Mouse (Mus musculus): ENCODE measurements at regions not wholly inside any gene's neighbourhood (a gene's known extent, or its start where the extent isn't known, plus 50 kb on each side); places are given as distances from the start of the nearest gene placed in this dataset.

GRCm38 (mm10) chr10:117530007-117530858 lies 99.1 kb upstream of the Cpm start:
- 74% methylated on average over 15 of the region's 15 CpGs for WGBS
- ATAC-seq (no peak), DNase-seq (ENCODE audit: low spot score) (no peak)
- H3K4me1 ChIP-seq (ENCODE audit: control insufficient read depth, insufficient read depth, low read length), result no peaks in the 10 kb centered on the region
- no peak overlapping the region for H3K4me3 ChIP-seq (ENCODE audit: low read depth, low read length)
- H3K4me2 ChIP-seq (ENCODE audit: low read length), result no peak overlapping the region
- no peaks in the 10 kb centered on the region for H3K9me3 ChIP-seq (replicated peaks; ENCODE audit: control insufficient read depth, low read length)
- no peaks in the 10 kb centered on the region for H3K36me3 ChIP-seq (ENCODE audit: control insufficient read depth, insufficient read depth, low read length)
- H3K27me3 ChIP-seq (replicated peaks; ENCODE audit: control insufficient read depth, insufficient read depth, low read length), result no peaks in the 10 kb centered on the region
- H3K9ac ChIP-seq (ENCODE audit: low read length), result no peak overlapping the region
- no peak overlapping the region for H3K27ac ChIP-seq (ENCODE audit: low read depth, low read length)

DNA sequence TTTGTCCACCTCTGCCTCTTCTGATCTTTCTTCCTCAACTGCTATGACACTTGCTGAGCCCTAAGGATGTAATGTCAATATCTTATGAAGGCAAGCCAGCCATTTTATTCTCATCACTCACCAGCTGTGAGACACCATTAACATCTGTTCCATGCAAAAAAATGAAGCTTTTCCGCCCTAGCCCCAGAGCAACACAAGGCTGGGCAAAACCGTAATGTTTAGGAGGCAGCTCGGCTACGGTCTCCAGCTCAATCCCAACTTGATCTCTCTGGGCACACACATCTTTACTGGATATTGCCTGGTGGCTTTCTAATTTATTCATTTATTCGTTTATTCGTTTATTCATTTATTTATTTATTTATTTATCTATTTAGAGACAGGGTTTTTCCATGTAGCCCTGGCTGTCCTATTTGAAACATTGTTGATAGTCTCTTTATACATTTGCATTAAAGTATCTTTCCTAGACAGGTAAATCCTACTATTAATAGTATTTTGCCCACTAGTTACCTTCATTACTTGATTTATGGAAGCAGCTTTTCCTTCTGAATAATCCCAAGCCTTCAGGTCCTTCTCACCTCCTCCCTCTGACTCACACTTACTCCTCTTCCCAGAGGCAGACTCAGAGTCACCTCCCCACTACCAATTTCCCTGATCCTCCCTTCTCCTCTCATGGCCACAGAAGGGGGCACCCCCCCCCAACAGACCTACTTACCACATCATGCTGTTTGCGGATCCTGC lies 99.9 kb upstream of the Cpm start:
- Histone ChIP-seq H3K27me3 (replicated peaks; ENCODE audit: control insufficient read depth, insufficient read depth, low read length) (no peaks in the 10 kb centered on the region), H3K4me2 (ENCODE audit: low read length) (no peak overlapping the region), H3K9me3 (replicated peaks; ENCODE audit: control insufficient read depth, low read length) (no peaks in the 10 kb centered on the region), H3K36me3 (ENCODE audit: control insufficient read depth, insufficient read depth, low read length) (no peaks in the 10 kb centered on the region), H3K4me1 (ENCODE audit: control insufficient read depth, insufficient read depth, low read length) (no peaks in the 10 kb centered on the region), H3K27ac (ENCODE audit: low read depth, low read length) (no peak overlapping the region), H3K9ac (ENCODE audit: low read length) (no peak overlapping the region), H3K4me3 (ENCODE audit: low read depth, low read length) (no peak overlapping the region)
- WGBS, result 90% methylated on average over 7 of the region's 7 CpGs
- DNase-seq (ENCODE audit: low spot score) (no peak), ATAC-seq (no peak)

GRCm38 (mm10) chr10:117528575-117529268 lies 100.6 kb upstream of the Cpm start:
- no peaks in the 10 kb centered on the region for H3K27me3 ChIP-seq (replicated peaks; ENCODE audit: control insufficient read depth, insufficient read depth, low read length)
- H3K36me3 ChIP-seq (ENCODE audit: control insufficient read depth, insufficient read depth, low read length), result no peaks in the 10 kb centered on the region
- H3K9ac ChIP-seq (ENCODE audit: low read length), result no peak overlapping the region
- no peak overlapping the region for H3K4me3 ChIP-seq (ENCODE audit: low read depth, low read length)
- no peak for ATAC-seq
- no peaks in the 10 kb centered on the region for H3K4me1 ChIP-seq (ENCODE audit: control insufficient read depth, insufficient read depth, low read length)
- no peaks in the 10 kb centered on the region for H3K9me3 ChIP-seq (replicated peaks; ENCODE audit: control insufficient read depth, low read length)
- no peak for DNase-seq (ENCODE audit: low spot score)
- H3K27ac ChIP-seq (ENCODE audit: low read depth, low read length), result no peak overlapping the region
- WGBS, result 89% methylated on average over 8 of the region's 8 CpGs
- H3K4me2 ChIP-seq (ENCODE audit: low read length), result no peak overlapping the region

DNA sequence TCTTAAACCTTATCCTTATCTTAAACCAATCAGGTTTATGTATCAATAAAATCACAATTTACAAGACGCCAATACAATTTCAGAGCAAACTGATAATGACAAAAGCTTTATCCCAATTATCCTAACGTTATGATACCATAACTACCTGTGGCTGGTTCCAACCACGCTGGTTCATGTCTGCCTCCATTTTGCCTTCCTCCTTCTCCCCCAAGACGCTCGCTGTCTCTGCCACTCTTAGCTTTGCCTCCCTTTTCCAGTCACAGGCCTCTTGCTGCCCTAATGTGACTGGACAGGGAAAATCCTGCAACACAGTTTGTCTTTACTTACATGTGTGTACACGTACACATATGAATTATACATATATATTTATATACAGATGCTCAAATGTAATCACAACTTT lies 101.3 kb upstream of the Cpm start:
- ATAC-seq (no peak), DNase-seq (ENCODE audit: low spot score) (no peak)
- H3K4me1 ChIP-seq (ENCODE audit: control insufficient read depth, insufficient read depth, low read length), result no peaks in the 10 kb centered on the region
- no peak overlapping the region for H3K4me2 ChIP-seq (ENCODE audit: low read length)
- no peaks in the 10 kb centered on the region for H3K9me3 ChIP-seq (replicated peaks; ENCODE audit: control insufficient read depth, low read length)
- no peak overlapping the region for H3K27ac ChIP-seq (ENCODE audit: low read depth, low read length)
- no peak overlapping the region for H3K9ac ChIP-seq (ENCODE audit: low read length)
- no peak overlapping the region for H3K4me3 ChIP-seq (ENCODE audit: low read depth, low read length)
- H3K27me3 ChIP-seq (replicated peaks; ENCODE audit: control insufficient read depth, insufficient read depth, low read length), result no peaks in the 10 kb centered on the region
- no peaks in the 10 kb centered on the region for H3K36me3 ChIP-seq (ENCODE audit: control insufficient read depth, insufficient read depth, low read length)
- 89% methylated on average over 6 of the region's 6 CpGs for WGBS

DNA sequence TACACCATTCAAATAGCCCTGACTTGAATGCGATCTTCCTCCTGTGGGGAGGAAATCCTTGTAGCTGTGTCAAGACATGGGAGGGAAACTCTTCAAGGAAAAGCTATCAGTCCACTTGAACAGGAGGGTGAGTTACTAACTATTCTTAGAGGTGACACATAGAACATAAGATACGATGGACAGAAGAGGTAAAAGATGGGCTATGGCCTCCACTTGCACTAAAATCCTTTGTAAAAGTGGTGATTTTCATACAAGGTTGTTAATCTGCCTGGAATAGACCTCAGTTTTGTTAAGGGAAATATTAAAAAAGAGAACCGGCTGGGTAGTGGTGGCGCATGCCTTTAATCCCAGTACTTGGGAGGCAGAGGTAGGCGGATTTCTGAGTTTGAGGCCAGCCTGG lies 102.1 kb upstream of the Cpm start:
- no peak overlapping the region for H3K4me2 ChIP-seq (ENCODE audit: low read length)
- H3K4me1 ChIP-seq (ENCODE audit: control insufficient read depth, insufficient read depth, low read length), result no peaks in the 10 kb centered on the region
- no peak overlapping the region for H3K9ac ChIP-seq (ENCODE audit: low read length)
- no peaks in the 10 kb centered on the region for H3K27me3 ChIP-seq (replicated peaks; ENCODE audit: control insufficient read depth, insufficient read depth, low read length)
- 95% methylated on average over 5 of the region's 5 CpGs for WGBS
- DNase-seq (ENCODE audit: low spot score) (no peak), ATAC-seq (no peak)
- H3K9me3 ChIP-seq (replicated peaks; ENCODE audit: control insufficient read depth, low read length), result no peaks in the 10 kb centered on the region
- H3K4me3 ChIP-seq (ENCODE audit: low read depth, low read length), result no peak overlapping the region
- no peak overlapping the region for H3K27ac ChIP-seq (ENCODE audit: low read depth, low read length)
- H3K36me3 ChIP-seq (ENCODE audit: control insufficient read depth, insufficient read depth, low read length), result no peaks in the 10 kb centered on the region

- no peak overlapping the region for H3K4me2 ChIP-seq (ENCODE audit: low read length)
- no peaks in the 10 kb centered on the region for H3K36me3 ChIP-seq (ENCODE audit: control insufficient read depth, insufficient read depth, low read length)
- DNase-seq (ENCODE audit: low spot score) (no peak), ATAC-seq (no peak)
- no peak overlapping the region for H3K4me3 ChIP-seq (ENCODE audit: low read depth, low read length)
- no peaks in the 10 kb centered on the region for H3K4me1 ChIP-seq (ENCODE audit: control insufficient read depth, insufficient read depth, low read length)
- no peak overlapping the region for H3K9ac ChIP-seq (ENCODE audit: low read length)
- H3K27ac ChIP-seq (ENCODE audit: low read depth, low read length), result no peak overlapping the region
- H3K9me3 ChIP-seq (replicated peaks; ENCODE audit: control insufficient read depth, low read length), result no peaks in the 10 kb centered on the region
- H3K27me3 ChIP-seq (replicated peaks; ENCODE audit: control insufficient read depth, insufficient read depth, low read length), result no peaks in the 10 kb centered on the region
- WGBS, result 90% methylated on average over 3 of the region's 3 CpGs
These were observed 102.5 kb upstream of the Cpm start for GRCm38 (mm10) chr10:117526834-117527188.

- DNase-seq (ENCODE audit: low spot score) (no peak), ATAC-seq (no peak)
- Histone ChIP-seq H3K9ac (ENCODE audit: low read length) (no peak overlapping the region), H3K9me3 (replicated peaks; ENCODE audit: control insufficient read depth, low read length) (no peaks in the 10 kb centered on the region), H3K27ac (ENCODE audit: low read depth, low read length) (no peak overlapping the region), H3K4me2 (ENCODE audit: low read length) (no peak overlapping the region), H3K4me1 (ENCODE audit: control insufficient read depth, insufficient read depth, low read length) (no peaks in the 10 kb centered on the region), H3K36me3 (ENCODE audit: control insufficient read depth, insufficient read depth, low read length) (no peaks in the 10 kb centered on the region), H3K4me3 (ENCODE audit: low read depth, low read length) (no peak overlapping the region), H3K27me3 (replicated peaks; ENCODE audit: control insufficient read depth, insufficient read depth, low read length) (no peaks in the 10 kb centered on the region)
- WGBS, result 79% methylated on average over 16 of the region's 16 CpGs
These were observed 103.1 kb upstream of the Cpm start for GRCm38 (mm10) chr10:117526008-117526833.

DNA sequence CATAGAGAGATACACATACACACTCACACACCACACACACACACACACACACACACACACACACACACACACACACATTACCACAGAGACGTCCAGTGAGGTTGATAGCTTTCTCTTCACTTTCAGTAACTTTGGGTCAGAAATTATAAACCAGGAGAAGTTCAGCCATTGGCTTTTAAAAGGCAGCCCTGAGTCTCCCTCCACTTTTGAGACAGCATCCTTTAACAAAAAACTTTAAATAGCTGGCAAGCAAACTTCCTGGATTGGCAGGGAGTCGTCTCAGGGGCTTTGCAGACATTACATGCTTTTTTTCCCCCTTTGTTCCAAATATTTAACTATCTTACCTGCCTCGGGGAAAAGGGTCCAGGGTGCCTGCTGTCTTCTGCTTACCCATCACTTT lies 103.7 kb upstream of the Cpm start:
- WGBS, result 49% methylated on average over 3 of the region's 3 CpGs
- Histone ChIP-seq H3K4me2 (ENCODE audit: low read length) (no peak overlapping the region), H3K9me3 (replicated peaks; ENCODE audit: control insufficient read depth, low read length) (no peaks in the 10 kb centered on the region), H3K27ac (ENCODE audit: low read depth, low read length) (no peak overlapping the region), H3K4me1 (ENCODE audit: control insufficient read depth, insufficient read depth, low read length) (no peaks in the 10 kb centered on the region), H3K9ac (ENCODE audit: low read length) (no peak overlapping the region), H3K27me3 (replicated peaks; ENCODE audit: control insufficient read depth, insufficient read depth, low read length) (no peaks in the 10 kb centered on the region), H3K36me3 (ENCODE audit: control insufficient read depth, insufficient read depth, low read length) (no peaks in the 10 kb centered on the region), H3K4me3 (ENCODE audit: low read depth, low read length) (no peak overlapping the region)
- ATAC-seq, result no peak
- DNase-seq (ENCODE audit: low spot score), result no peak

Data from forebrain, embryonic 14.5 days (tissue).